Mouse (Mus musculus): ENCODE data around the gene Mrps10.
A peak's percentile ranks its signal among the peaks of the same experiment; 100 is the strongest.

- TF ChIP-seq CTCF (IDR thresholded peaks at IDR 0.05; ENCODE audit: low read depth, low read length) (peak; percentile 89), EP300 (IDR thresholded peaks at IDR 0.05; ENCODE audit: insufficient read depth, low read depth, low read length) (no peak), POLR2A (IDR thresholded peaks at IDR 0.05; ENCODE audit: insufficient read depth, low read length) (no peak)
Measured at GRCm38 (mm10) chr17:47386649-47387048, 18.0 kb downstream of the Mrps10 start.

All from ES-Bruce4 (cell line).